Mouse (Mus musculus) testis, adult 2 months (tissue): ENCODE results near the gene Actn2. TPM values are rescaled to one million over a fixed set of nuclear protein-coding genes. Genes with fewer than 3 reads are reported as not detected.

Experiments
- H3K27ac ChIP-seq: fragments of 200-500 bp; 2 replicates; pipeline ENCODE4 v1.5.1; 2012; ENCODE audit warnings: low read depth, low read length; ENCODE audit not compliant: control insufficient read depth, insufficient read depth
- H3K27me3 ChIP-seq: fragments of 200-500 bp; 2 replicates; pipeline ENCODE4 v1.6.1; 2012; ENCODE audit warnings: mild to moderate bottlenecking, low read length, moderate library complexity; ENCODE audit not compliant: control insufficient read depth, insufficient read depth
- H3K36me3 ChIP-seq: fragments of 200-500 bp; 2 replicates; pipeline ENCODE4 v1.6.1; 2012; ENCODE audit warnings: mild to moderate bottlenecking, low read length; ENCODE audit not compliant: control insufficient read depth, insufficient read depth
- H3K4me1 ChIP-seq: fragments of 200-500 bp; 2 replicates; pipeline ENCODE4 v1.6.1; 2012; ENCODE audit warnings: low read length; ENCODE audit not compliant: control insufficient read depth, insufficient read depth
- H3K4me3 ChIP-seq: fragments of 200-500 bp; 2 replicates; pipeline ENCODE4 v1.5.1; 2012; ENCODE audit warnings: low read depth, mild to moderate bottlenecking, low read length, moderate library complexity, mixed read lengths; ENCODE audit not compliant: control insufficient read depth
- CTCF ChIP-seq: fragments of 200-500 bp; IDR thresholded peaks from 2 replicates; pipeline ENCODE4 v1.5.1; 2012; ENCODE audit warnings: low read depth, mild to moderate bottlenecking, inconsistent platforms, low read length, moderate library complexity; ENCODE audit not compliant: control insufficient read depth, insufficient read depth, insufficient replicate concordance
- POLR2A ChIP-seq: fragments of 200-500 bp; IDR thresholded peaks from 2 replicates; pipeline ENCODE4 v1.6.1; 2012; ENCODE audit warnings: low read depth, mild to moderate bottlenecking, inconsistent platforms, low read length, moderate library complexity; ENCODE audit not compliant: control insufficient read depth
- polyA plus RNA-seq: library from polyadenylated mRNA; depleted of rRNA; stranded (reverse); fragments of >200 nt; gene quantifications from 2 replicates; pipeline ENCODE4 v1.2.3, GENCODE M21; 2012

Gene Actn2
- polyA plus RNA-seq, 1 experiment = 6.5 TPM

DNA sequence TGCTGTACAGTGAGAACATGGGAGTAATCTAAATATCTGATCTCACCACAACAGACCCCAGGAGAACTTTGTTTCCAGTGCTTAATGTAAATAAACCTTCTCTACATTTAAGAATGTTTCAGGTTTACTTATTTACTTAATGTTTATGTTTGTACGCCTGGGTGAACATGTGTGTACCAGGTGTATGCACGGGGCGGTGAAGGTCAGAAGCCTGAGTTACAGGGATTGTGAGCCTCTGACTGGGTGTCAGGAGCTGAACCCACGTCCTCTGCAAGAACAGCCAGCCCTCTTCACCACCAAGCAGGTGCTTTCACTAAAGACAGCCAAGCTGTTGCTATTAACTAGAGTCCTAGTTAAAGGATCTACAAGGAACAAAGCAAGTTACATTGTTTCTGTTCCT lies 66.3 kb downstream of the Actn2 start:
- TF ChIP-seq POLR2A (no peak), CTCF (no peak)
- no peaks in the 10 kb centered on the region for H3K36me3 ChIP-seq
- no peak overlapping the region for H3K4me3 ChIP-seq
- H3K27me3 ChIP-seq = no peaks in the 10 kb centered on the region
- no peak overlapping the region for H3K27ac ChIP-seq
- no peaks in the 10 kb centered on the region for H3K4me1 ChIP-seq

DNA sequence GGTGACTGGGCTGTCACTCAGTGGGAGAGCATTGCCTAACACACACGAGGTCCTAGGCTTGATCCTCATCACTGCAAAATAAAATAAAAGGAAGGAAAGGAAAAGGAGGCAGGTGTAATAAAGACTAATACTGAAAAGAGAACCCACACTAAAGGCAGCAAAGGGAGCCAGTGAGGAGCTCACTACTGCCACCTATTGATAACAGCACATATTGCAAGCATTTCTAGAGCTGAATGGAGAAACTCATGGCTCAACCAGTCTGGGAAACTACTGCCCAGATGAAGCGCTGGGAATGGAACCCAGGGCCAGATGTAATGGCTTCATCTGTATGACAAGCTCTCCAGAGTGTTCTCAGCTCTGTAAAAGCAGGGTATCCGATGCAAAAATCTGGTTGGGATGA lies 67.6 kb downstream of the Actn2 start:
- no peaks in the 10 kb centered on the region for H3K27me3 ChIP-seq
- H3K4me1 ChIP-seq = no peaks in the 10 kb centered on the region
- no peak overlapping the region for H3K27ac ChIP-seq
- no peaks in the 10 kb centered on the region for H3K36me3 ChIP-seq
- no peak overlapping the region for H3K4me3 ChIP-seq
- no peak for TF ChIP-seq POLR2A
- TF ChIP-seq CTCF = 0 out of 2 replicates have a peak, but pooled peaks have one; percentile 14

DNA sequence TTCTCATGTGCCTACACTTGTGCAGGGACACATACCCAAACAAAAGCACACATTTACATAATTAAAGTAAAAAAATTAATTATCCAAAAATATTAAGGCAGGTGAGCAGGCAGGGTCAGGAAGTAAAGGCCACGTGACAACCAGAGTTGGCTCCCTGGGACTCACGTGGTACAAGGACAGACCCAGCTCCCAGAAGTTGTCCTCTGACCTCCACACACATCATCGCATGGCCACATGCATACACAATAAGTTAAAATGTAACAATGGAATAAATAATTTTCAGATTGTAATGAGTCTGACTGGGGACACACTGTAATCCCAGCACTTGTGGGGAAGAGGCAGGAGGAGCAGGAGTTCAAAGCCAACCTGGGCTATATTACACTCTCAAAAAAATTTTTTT lies 72.6 kb downstream of the Actn2 start:
- Histone ChIP-seq H3K27ac (no peak overlapping the region), H3K27me3 (no peaks in the 10 kb centered on the region), H3K4me1 (peaks cover 7% of the 10 kb centered on the region), H3K4me3 (no peak overlapping the region), H3K36me3 (no peaks in the 10 kb centered on the region)
- TF ChIP-seq POLR2A (no peak), CTCF (no peak)

GRCm38 (mm10) chr13:12267097-12267496 lies 73.5 kb downstream of the Actn2 start:
- Histone ChIP-seq H3K27ac (no peak overlapping the region), H3K27me3 (no peaks in the 10 kb centered on the region), H3K4me3 (no peak overlapping the region), H3K36me3 (no peaks in the 10 kb centered on the region), H3K4me1 (peaks cover 7% of the 10 kb centered on the region)
- TF ChIP-seq POLR2A = no peak
- TF ChIP-seq CTCF = peak; percentile 34; the same call in 1 of the 2 replicates

DNA sequence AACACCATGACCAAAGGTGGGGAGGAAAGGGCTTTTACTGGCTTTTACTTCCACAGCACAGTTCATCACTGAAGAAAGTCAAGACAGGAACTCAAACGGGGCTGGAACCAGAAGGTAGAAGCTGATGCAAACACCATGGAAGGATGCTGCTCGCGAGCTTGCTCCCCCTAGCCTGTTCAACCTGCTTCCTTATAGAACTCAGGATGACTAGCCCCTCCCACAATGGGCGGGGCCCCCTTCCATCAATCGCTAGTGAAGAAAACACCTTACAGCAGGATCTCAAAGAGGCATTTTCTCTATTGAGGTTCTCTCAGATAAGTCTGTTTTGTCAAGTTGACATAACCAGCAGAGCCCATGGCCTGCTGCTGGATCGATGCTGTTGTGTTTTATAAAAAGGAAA lies 76.6 kb downstream of the Actn2 start:
- Histone ChIP-seq H3K36me3 (no peaks in the 10 kb centered on the region), H3K4me3 (no peak overlapping the region)

DNA sequence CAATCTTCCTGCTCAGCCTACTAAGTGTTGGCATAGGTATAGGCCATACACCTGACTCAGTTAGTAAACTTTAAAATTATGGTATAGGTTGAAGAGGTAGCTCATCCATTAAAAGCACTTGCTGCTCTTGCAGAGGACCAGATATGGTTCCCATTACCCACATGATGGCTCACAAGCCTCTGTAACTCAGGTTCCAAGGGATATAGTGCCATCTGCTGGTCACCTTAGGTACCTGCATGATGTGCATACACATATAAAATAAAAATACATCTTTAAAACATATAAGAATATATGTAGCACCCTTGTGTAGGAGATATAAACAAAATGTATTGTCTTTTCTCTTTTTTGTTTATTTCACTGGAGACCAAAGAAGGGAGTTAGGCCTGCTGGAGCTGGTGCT lies 79.1 kb downstream of the Actn2 start:
- Histone ChIP-seq H3K36me3 (no peaks in the 10 kb centered on the region), H3K4me1 (peaks cover 5% of the 10 kb centered on the region), H3K27me3 (no peaks in the 10 kb centered on the region), H3K27ac (no peak overlapping the region), H3K4me3 (no peak overlapping the region)
- TF ChIP-seq POLR2A = no peak
- peak; percentile 13; the same call in 1 of the 2 replicates for TF ChIP-seq CTCF

More for the DNA sequence above, 76.6 kb downstream of the Actn2 start:
- Histone ChIP-seq H3K27ac (no peak overlapping the region), H3K4me1 (peaks cover 7% of the 10 kb centered on the region), H3K27me3 (no peaks in the 10 kb centered on the region)
- no peak for TF ChIP-seq CTCF
- no peak for TF ChIP-seq POLR2A

- Histone ChIP-seq H3K4me3 (peak within 1 kb of the TSS; percentile 85), H3K36me3 (no peaks in the 10 kb centered on the region), H3K27me3 (no peaks in the 10 kb centered on the region), H3K27ac (peak within 1 kb of the TSS; percentile 82), H3K4me1 (no peaks in the 10 kb centered on the region)
- TF ChIP-seq CTCF (no peak), POLR2A (peak; percentile 98)
Measured at GRCm38 (mm10) chr13:12257391-12258380, 82.9 kb downstream of the Actn2 start, which contains the start of gene Mtr. Mtr (minus strand) TSS chr13:12258113.
